Mouse (Mus musculus): ENCODE results near the gene Havcr2. TPM values are rescaled to one million over a fixed set of nuclear protein-coding genes. Genes with fewer than 3 reads are reported as not detected.

The Havcr2 gene
- polyA plus RNA-seq, 1 experiment from 2014 or later: 0.38 TPM

- no peaks in the 10 kb centered on the region for H3K27me3 ChIP-seq (ENCODE audit: control insufficient read depth, insufficient read depth, low read length)
- no peak overlapping the region for H3K4me3 ChIP-seq (ENCODE audit: control insufficient read depth in 1 of 2, insufficient read depth in 1 of 2, low read depth in 1 of 2, low read length in 2 of 2)
- H3K9ac ChIP-seq (ENCODE audit: low read length): no peak overlapping the region
- WGBS: 66% methylated on average over 5 of the region's 5 CpGs
- H3K27ac ChIP-seq (replicated peaks in 1 of 2; ENCODE audit: control insufficient read depth in 1 of 2, insufficient read depth in 1 of 2, low read depth in 2 of 2, low read length in 2 of 2): no peak overlapping the region
- H3K36me3 ChIP-seq (ENCODE audit: control insufficient read depth, insufficient read depth, low read length): no peaks in the 10 kb centered on the region
- H3K4me1 ChIP-seq (ENCODE audit: control insufficient read depth in 2 of 2, insufficient read depth in 2 of 2, low read length in 2 of 2): no peaks in the 10 kb centered on the region
- ATAC-seq (ENCODE audit: insufficient number of reproducible peaks, insufficient read depth, low FRiP score, low read depth): no peak
- no peak overlapping the region for H3K4me2 ChIP-seq (ENCODE audit: low read length)
- H3K9me3 ChIP-seq (ENCODE audit: control insufficient read depth, low read length): no peaks in the 10 kb centered on the region
These were observed 6.6 kb downstream of the Havcr2 start for GRCm38 (mm10) chr11:46461362-46461761.

DNA sequence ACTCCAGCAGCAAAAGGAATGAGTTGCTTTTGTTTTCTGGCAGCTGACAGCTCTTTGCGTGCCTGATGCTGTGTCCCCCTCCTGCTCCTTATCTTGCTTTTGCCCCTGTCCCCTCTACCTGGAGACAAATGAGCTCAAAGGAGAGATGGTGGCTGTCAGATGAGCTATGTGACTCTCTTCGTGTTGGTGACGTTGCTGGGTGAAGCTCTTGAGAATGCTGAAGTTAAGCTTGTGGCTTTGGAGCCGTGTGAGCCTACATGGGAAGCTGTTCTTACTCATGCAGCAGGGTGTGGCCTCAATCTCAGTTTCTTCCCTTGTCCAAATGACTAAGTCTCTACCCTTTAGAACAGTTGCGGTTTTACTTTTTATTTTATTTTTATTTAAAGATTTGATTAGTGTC is 7.2 kb downstream of the Havcr2 start:
- no peak for ATAC-seq (ENCODE audit: insufficient number of reproducible peaks, insufficient read depth, low FRiP score, low read depth)
- H3K4me3 ChIP-seq (ENCODE audit: control insufficient read depth in 1 of 2, insufficient read depth in 1 of 2, low read depth in 1 of 2, low read length in 2 of 2): no peak overlapping the region
- no peaks in the 10 kb centered on the region for H3K4me1 ChIP-seq (ENCODE audit: control insufficient read depth in 2 of 2, insufficient read depth in 2 of 2, low read length in 2 of 2)
- no peaks in the 10 kb centered on the region for H3K36me3 ChIP-seq (ENCODE audit: control insufficient read depth, insufficient read depth, low read length)
- no peaks in the 10 kb centered on the region for H3K9me3 ChIP-seq (ENCODE audit: control insufficient read depth, low read length)
- H3K27me3 ChIP-seq (ENCODE audit: control insufficient read depth, insufficient read depth, low read length): no peaks in the 10 kb centered on the region
- 30% methylated on average over 5 of the region's 5 CpGs for WGBS
- no peak overlapping the region for H3K9ac ChIP-seq (ENCODE audit: low read length)
- 0 out of 2 replicates have a peak overlapping the region, but pooled peaks have one; percentile 14 for H3K4me2 ChIP-seq (ENCODE audit: low read length)
- no peak overlapping the region for H3K27ac ChIP-seq (replicated peaks in 1 of 2; ENCODE audit: control insufficient read depth in 1 of 2, insufficient read depth in 1 of 2, low read depth in 2 of 2, low read length in 2 of 2)

GRCm38 (mm10) chr11:46466878-46467277 is 12.1 kb downstream of the Havcr2 start:
- ATAC-seq (ENCODE audit: insufficient number of reproducible peaks, insufficient read depth, low FRiP score, low read depth): no peak

GRCm38 (mm10) chr11:46474220-46474619 is 19.5 kb downstream of the Havcr2 start:
- no peak for ATAC-seq (ENCODE audit: insufficient number of reproducible peaks, insufficient read depth, low FRiP score, low read depth)
- 82% methylated on average over 4 of the region's 4 CpGs for WGBS

More at GRCm38 (mm10) chr11:46466878-46467277, 12.1 kb downstream of the Havcr2 start:
- Histone ChIP-seq H3K4me2 (ENCODE audit: low read length) (no peak overlapping the region), H3K27ac (replicated peaks in 1 of 2; ENCODE audit: control insufficient read depth in 1 of 2, insufficient read depth in 1 of 2, low read depth in 2 of 2, low read length in 2 of 2) (no peak overlapping the region), H3K9ac (ENCODE audit: low read length) (no peak overlapping the region), H3K4me3 (ENCODE audit: control insufficient read depth in 1 of 2, insufficient read depth in 1 of 2, low read depth in 1 of 2, low read length in 2 of 2) (no peak overlapping the region), H3K4me1 (ENCODE audit: control insufficient read depth in 2 of 2, insufficient read depth in 2 of 2, low read length in 2 of 2) (no peaks in the 10 kb centered on the region), H3K27me3 (ENCODE audit: control insufficient read depth, insufficient read depth, low read length) (no peaks in the 10 kb centered on the region), H3K36me3 (ENCODE audit: control insufficient read depth, insufficient read depth, low read length) (no peaks in the 10 kb centered on the region), H3K9me3 (ENCODE audit: control insufficient read depth, low read length) (no peaks in the 10 kb centered on the region)
- WGBS: 80% methylated on average over 2 of the region's 2 CpGs

DNA sequence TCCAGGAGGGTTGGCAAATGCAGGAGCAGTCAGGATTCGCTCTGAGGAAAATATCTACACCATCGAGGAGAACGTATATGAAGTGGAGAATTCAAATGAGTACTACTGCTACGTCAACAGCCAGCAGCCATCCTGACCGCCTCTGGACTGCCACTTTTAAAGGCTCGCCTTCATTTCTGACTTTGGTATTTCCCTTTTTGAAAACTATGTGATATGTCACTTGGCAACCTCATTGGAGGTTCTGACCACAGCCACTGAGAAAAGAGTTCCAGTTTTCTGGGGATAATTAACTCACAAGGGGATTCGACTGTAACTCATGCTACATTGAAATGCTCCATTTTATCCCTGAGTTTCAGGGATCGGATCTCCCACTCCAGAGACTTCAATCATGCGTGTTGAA is 24.6 kb downstream of the Havcr2 start:
- Histone ChIP-seq H3K9ac (ENCODE audit: low read length) (no peak overlapping the region), H3K4me1 (ENCODE audit: control insufficient read depth in 2 of 2, insufficient read depth in 2 of 2, low read length in 2 of 2) (no peaks in the 10 kb centered on the region), H3K4me3 (ENCODE audit: control insufficient read depth in 1 of 2, insufficient read depth in 1 of 2, low read depth in 1 of 2, low read length in 2 of 2) (no peak overlapping the region), H3K4me2 (ENCODE audit: low read length) (no peak overlapping the region), H3K36me3 (ENCODE audit: control insufficient read depth, insufficient read depth, low read length) (no peaks in the 10 kb centered on the region), H3K27me3 (ENCODE audit: control insufficient read depth, insufficient read depth, low read length) (no peaks in the 10 kb centered on the region), H3K9me3 (ENCODE audit: control insufficient read depth, low read length) (no peaks in the 10 kb centered on the region), H3K27ac (replicated peaks in 1 of 2; ENCODE audit: control insufficient read depth in 1 of 2, insufficient read depth in 1 of 2, low read depth in 2 of 2, low read length in 2 of 2) (no peak overlapping the region)
- 81% methylated on average over 9 of the region's 9 CpGs for WGBS
- ATAC-seq (ENCODE audit: insufficient number of reproducible peaks, insufficient read depth, low FRiP score, low read depth): no peak

More at GRCm38 (mm10) chr11:46474220-46474619, 19.5 kb downstream of the Havcr2 start:
- Histone ChIP-seq H3K9me3 (ENCODE audit: control insufficient read depth, low read length) (no peaks in the 10 kb centered on the region), H3K27me3 (ENCODE audit: control insufficient read depth, insufficient read depth, low read length) (no peaks in the 10 kb centered on the region), H3K4me1 (ENCODE audit: control insufficient read depth in 2 of 2, insufficient read depth in 2 of 2, low read length in 2 of 2) (no peaks in the 10 kb centered on the region), H3K27ac (replicated peaks in 1 of 2; ENCODE audit: control insufficient read depth in 1 of 2, insufficient read depth in 1 of 2, low read depth in 2 of 2, low read length in 2 of 2) (no peak overlapping the region), H3K9ac (ENCODE audit: low read length) (no peak overlapping the region), H3K4me3 (ENCODE audit: control insufficient read depth in 1 of 2, insufficient read depth in 1 of 2, low read depth in 1 of 2, low read length in 2 of 2) (no peak overlapping the region), H3K36me3 (ENCODE audit: control insufficient read depth, insufficient read depth, low read length) (no peaks in the 10 kb centered on the region), H3K4me2 (ENCODE audit: low read length) (no peak overlapping the region)

- no peak for ATAC-seq (ENCODE audit: insufficient number of reproducible peaks, insufficient read depth, low FRiP score, low read depth)
- H3K27me3 ChIP-seq (ENCODE audit: control insufficient read depth, insufficient read depth, low read length): no peaks in the 10 kb centered on the region
- H3K4me2 ChIP-seq (ENCODE audit: low read length): no peak overlapping the region
- H3K9ac ChIP-seq (ENCODE audit: low read length): no peak overlapping the region
- no peaks in the 10 kb centered on the region for H3K36me3 ChIP-seq (ENCODE audit: control insufficient read depth, insufficient read depth, low read length)
- no peaks in the 10 kb centered on the region for H3K4me1 ChIP-seq (ENCODE audit: control insufficient read depth in 2 of 2, insufficient read depth in 2 of 2, low read length in 2 of 2)
- no peaks in the 10 kb centered on the region for H3K9me3 ChIP-seq (ENCODE audit: control insufficient read depth, low read length)
- no peak overlapping the region for H3K27ac ChIP-seq (replicated peaks in 1 of 2; ENCODE audit: control insufficient read depth in 1 of 2, insufficient read depth in 1 of 2, low read depth in 2 of 2, low read length in 2 of 2)
- H3K4me3 ChIP-seq (ENCODE audit: control insufficient read depth in 1 of 2, insufficient read depth in 1 of 2, low read depth in 1 of 2, low read length in 2 of 2): no peak overlapping the region
- 77% methylated on average over 7 of the region's 7 CpGs for WGBS
These were observed 25.8 kb downstream of the Havcr2 start for GRCm38 (mm10) chr11:46480517-46480916.

DNA sequence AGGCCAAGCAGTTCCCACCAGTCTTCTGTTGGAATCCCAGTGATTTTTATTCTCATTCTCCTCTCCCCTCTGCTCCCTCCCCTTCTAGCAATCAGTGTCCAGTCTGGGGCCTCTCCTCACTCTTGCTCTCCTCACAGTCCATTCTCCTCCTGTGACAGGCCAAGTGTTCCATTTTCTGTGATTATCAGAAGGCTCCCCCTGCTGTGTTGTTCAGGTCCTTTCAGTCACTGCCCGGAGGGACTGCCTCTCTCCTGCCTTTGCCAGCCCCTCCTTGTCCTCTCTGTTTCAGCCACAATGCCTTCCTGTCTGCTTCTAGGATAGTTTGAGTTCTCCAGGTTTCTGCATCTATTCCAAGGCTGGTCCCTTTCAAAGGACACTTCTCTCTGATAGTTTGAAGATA is 33.5 kb downstream of the Havcr2 start:
- ATAC-seq (ENCODE audit: insufficient number of reproducible peaks, insufficient read depth, low FRiP score, low read depth): no peak
- Histone ChIP-seq H3K27ac (replicated peaks in 1 of 2; ENCODE audit: control insufficient read depth in 1 of 2, insufficient read depth in 1 of 2, low read depth in 2 of 2, low read length in 2 of 2) (no peak overlapping the region), H3K36me3 (ENCODE audit: control insufficient read depth, insufficient read depth, low read length) (no peaks in the 10 kb centered on the region), H3K27me3 (ENCODE audit: control insufficient read depth, insufficient read depth, low read length) (no peaks in the 10 kb centered on the region), H3K4me3 (ENCODE audit: control insufficient read depth in 1 of 2, insufficient read depth in 1 of 2, low read depth in 1 of 2, low read length in 2 of 2) (no peak overlapping the region), H3K4me1 (ENCODE audit: control insufficient read depth in 2 of 2, insufficient read depth in 2 of 2, low read length in 2 of 2) (no peaks in the 10 kb centered on the region), H3K9ac (ENCODE audit: low read length) (no peak overlapping the region), H3K4me2 (ENCODE audit: low read length) (no peak overlapping the region), H3K9me3 (ENCODE audit: control insufficient read depth, low read length) (no peaks in the 10 kb centered on the region)
- WGBS: 16% methylated on average over 1 of the region's 1 CpGs

DNA sequence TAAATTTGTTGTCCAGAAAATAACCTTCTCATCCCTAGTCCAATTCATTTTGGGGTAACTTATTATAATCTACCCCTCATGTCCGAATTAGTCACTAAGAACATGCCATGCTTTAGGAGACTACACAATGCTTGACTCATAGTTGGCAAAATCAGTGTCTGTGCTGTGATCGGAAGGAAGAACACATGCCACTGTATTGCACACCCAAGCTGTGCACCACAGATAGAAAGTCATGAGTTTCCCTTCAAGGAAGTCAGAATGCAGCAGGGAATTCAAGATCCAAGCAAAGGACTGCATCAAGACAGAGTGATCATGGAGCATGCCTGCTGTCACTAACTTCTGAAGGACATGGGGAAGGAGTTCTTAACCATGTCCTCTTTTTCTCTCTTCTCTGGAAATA is 33.9 kb downstream of the Havcr2 start:
- WGBS: 81% methylated on average over 2 of the region's 2 CpGs
- Histone ChIP-seq H3K9me3 (ENCODE audit: control insufficient read depth, low read length) (no peaks in the 10 kb centered on the region), H3K27ac (replicated peaks in 1 of 2; ENCODE audit: control insufficient read depth in 1 of 2, insufficient read depth in 1 of 2, low read depth in 2 of 2, low read length in 2 of 2) (no peak overlapping the region), H3K4me3 (ENCODE audit: control insufficient read depth in 1 of 2, insufficient read depth in 1 of 2, low read depth in 1 of 2, low read length in 2 of 2) (no peak overlapping the region), H3K4me1 (ENCODE audit: control insufficient read depth in 2 of 2, insufficient read depth in 2 of 2, low read length in 2 of 2) (no peaks in the 10 kb centered on the region), H3K4me2 (ENCODE audit: low read length) (no peak overlapping the region), H3K36me3 (ENCODE audit: control insufficient read depth, insufficient read depth, low read length) (no peaks in the 10 kb centered on the region), H3K27me3 (ENCODE audit: control insufficient read depth, insufficient read depth, low read length) (no peaks in the 10 kb centered on the region), H3K9ac (ENCODE audit: low read length) (no peak overlapping the region)
- no peak for ATAC-seq (ENCODE audit: insufficient number of reproducible peaks, insufficient read depth, low FRiP score, low read depth)

Measured in heart, embryonic 14.5 days (tissue).